Mouse (Mus musculus): ENCODE results near the gene Tmem100. TPM values are rescaled to one million over a fixed set of nuclear protein-coding genes. Genes with fewer than 3 reads are reported as not detected.

The Tmem100 gene
- polyA plus RNA-seq (2011; ENCODE audit: insufficient read depth, insufficient read length, low replicate concordance, missing spikeins) = 1.1 TPM in 1 of 2 replicates, not detected in the other

GRCm38 (mm10) chr11:90029841-90030398 lies at the start of gene Tmem100:
TSS of gene Tmem100 (plus strand) at chr11:90030348.
- H3K4me1 ChIP-seq (ENCODE audit: control insufficient read depth, insufficient read depth, low read length) = no peaks in the 10 kb centered on the region
- peak within 1 kb of the TSS; percentile 51 for H3K4me3 ChIP-seq (replicated peaks; ENCODE audit: control insufficient read depth, low read depth, low read length)
- no peak within 1 kb of the TSS for H3K27ac ChIP-seq (ENCODE audit: control insufficient read depth, insufficient read depth, low read depth, low read length, poor library complexity)
- TF ChIP-seq POLR2A (IDR thresholded peaks at IDR 0.05; ENCODE audit: borderline replicate concordance, control insufficient read depth, low read depth, low read length) = no peak
- TF ChIP-seq CTCF (IDR thresholded peaks at IDR 0.05; ENCODE audit: control insufficient read depth, insufficient read depth, low read length) = no peak
- 23% methylated on average over 13 of the region's 13 CpGs for WGBS

- no peak overlapping the region for H3K27ac ChIP-seq (ENCODE audit: control insufficient read depth, insufficient read depth, low read depth, low read length, poor library complexity)
- 56% methylated on average over 2 of the region's 2 CpGs for WGBS
- peaks cover 1% of the 10 kb centered on the region; the same call in 1 of the 2 replicates for H3K4me1 ChIP-seq (ENCODE audit: control insufficient read depth, insufficient read depth, low read length)
- no peak overlapping the region for H3K4me3 ChIP-seq (replicated peaks; ENCODE audit: control insufficient read depth, low read depth, low read length)
- TF ChIP-seq POLR2A (IDR thresholded peaks at IDR 0.05; ENCODE audit: borderline replicate concordance, control insufficient read depth, low read depth, low read length) = no peak
- TF ChIP-seq CTCF (IDR thresholded peaks at IDR 0.05; ENCODE audit: control insufficient read depth, insufficient read depth, low read length) = no peak
Measured at GRCm38 (mm10) chr11:89982918-89983317, 47.2 kb upstream of the Tmem100 start.

GRCm38 (mm10) chr11:89984436-89984835 lies 45.7 kb upstream of the Tmem100 start:
- TF ChIP-seq CTCF (IDR thresholded peaks at IDR 0.05; ENCODE audit: control insufficient read depth, insufficient read depth, low read length) = no peak
- no peak for TF ChIP-seq POLR2A (IDR thresholded peaks at IDR 0.05; ENCODE audit: borderline replicate concordance, control insufficient read depth, low read depth, low read length)
- 91% methylated on average over 5 of the region's 5 CpGs for WGBS
- H3K27ac ChIP-seq (ENCODE audit: control insufficient read depth, insufficient read depth, low read depth, low read length, poor library complexity) = no peak overlapping the region
- H3K4me1 ChIP-seq (ENCODE audit: control insufficient read depth, insufficient read depth, low read length) = peaks cover 1% of the 10 kb centered on the region; the same call in 1 of the 2 replicates
- no peak overlapping the region for H3K4me3 ChIP-seq (replicated peaks; ENCODE audit: control insufficient read depth, low read depth, low read length)

- peak overlapping the region; percentile 55; the same call in 1 of the 2 replicates for H3K27ac ChIP-seq (ENCODE audit: control insufficient read depth, insufficient read depth, low read depth, low read length, poor library complexity)
Measured at GRCm38 (mm10) chr11:89985200-89986187, 44.7 kb upstream of the Tmem100 start.

GRCm38 (mm10) chr11:89986516-89986915 lies 43.6 kb upstream of the Tmem100 start:
- no peak overlapping the region for H3K27ac ChIP-seq (ENCODE audit: control insufficient read depth, insufficient read depth, low read depth, low read length, poor library complexity)
- WGBS = 88% methylated on average over 8 of the region's 8 CpGs
- TF ChIP-seq CTCF (IDR thresholded peaks at IDR 0.05; ENCODE audit: control insufficient read depth, insufficient read depth, low read length) (no peak), POLR2A (IDR thresholded peaks at IDR 0.05; ENCODE audit: borderline replicate concordance, control insufficient read depth, low read depth, low read length) (no peak)

More at GRCm38 (mm10) chr11:89985200-89986187, 44.7 kb upstream of the Tmem100 start:
- Histone ChIP-seq H3K4me3 (replicated peaks; ENCODE audit: control insufficient read depth, low read depth, low read length) (no peak overlapping the region), H3K4me1 (ENCODE audit: control insufficient read depth, insufficient read depth, low read length) (peaks cover 1% of the 10 kb centered on the region; the same call in 1 of the 2 replicates)
- TF ChIP-seq CTCF (IDR thresholded peaks at IDR 0.05; ENCODE audit: control insufficient read depth, insufficient read depth, low read length) = no peak
- no peak for TF ChIP-seq POLR2A (IDR thresholded peaks at IDR 0.05; ENCODE audit: borderline replicate concordance, control insufficient read depth, low read depth, low read length)
- 53% methylated on average over 10 of the region's 10 CpGs for WGBS

GRCm38 (mm10) chr11:89988936-89989589 lies 41.1 kb upstream of the Tmem100 start:
- no peak overlapping the region for H3K27ac ChIP-seq (ENCODE audit: control insufficient read depth, insufficient read depth, low read depth, low read length, poor library complexity)
- H3K4me3 ChIP-seq (replicated peaks; ENCODE audit: control insufficient read depth, low read depth, low read length) = no peak overlapping the region
- WGBS = 21% methylated on average over 8 of the region's 8 CpGs
- TF ChIP-seq CTCF (IDR thresholded peaks at IDR 0.05; ENCODE audit: control insufficient read depth, insufficient read depth, low read length) (peak; percentile 90), POLR2A (IDR thresholded peaks at IDR 0.05; ENCODE audit: borderline replicate concordance, control insufficient read depth, low read depth, low read length) (no peak)
- peaks cover 1% of the 10 kb centered on the region; the same call in 1 of the 2 replicates for H3K4me1 ChIP-seq (ENCODE audit: control insufficient read depth, insufficient read depth, low read length)

More at GRCm38 (mm10) chr11:89986516-89986915, 43.6 kb upstream of the Tmem100 start:
- Histone ChIP-seq H3K4me1 (ENCODE audit: control insufficient read depth, insufficient read depth, low read length) (peaks cover 1% of the 10 kb centered on the region; the same call in 1 of the 2 replicates), H3K4me3 (replicated peaks; ENCODE audit: control insufficient read depth, low read depth, low read length) (no peak overlapping the region)

- no peak for TF ChIP-seq CTCF (IDR thresholded peaks at IDR 0.05; ENCODE audit: control insufficient read depth, insufficient read depth, low read length)
- Histone ChIP-seq H3K4me1 (ENCODE audit: control insufficient read depth, insufficient read depth, low read length) (no peaks in the 10 kb centered on the region), H3K27ac (ENCODE audit: control insufficient read depth, insufficient read depth, low read depth, low read length, poor library complexity) (no peak overlapping the region), H3K4me3 (replicated peaks; ENCODE audit: control insufficient read depth, low read depth, low read length) (no peak overlapping the region)
Measured at GRCm38 (mm10) chr11:89991661-89992060, 38.5 kb upstream of the Tmem100 start.

GRCm38 (mm10) chr11:89994706-89995105 lies 35.4 kb upstream of the Tmem100 start:
- WGBS = 79% methylated on average over 2 of the region's 2 CpGs
- TF ChIP-seq CTCF (IDR thresholded peaks at IDR 0.05; ENCODE audit: control insufficient read depth, insufficient read depth, low read length) (no peak), POLR2A (IDR thresholded peaks at IDR 0.05; ENCODE audit: borderline replicate concordance, control insufficient read depth, low read depth, low read length) (no peak)
- Histone ChIP-seq H3K4me1 (ENCODE audit: control insufficient read depth, insufficient read depth, low read length) (no peaks in the 10 kb centered on the region), H3K27ac (ENCODE audit: control insufficient read depth, insufficient read depth, low read depth, low read length, poor library complexity) (no peak overlapping the region), H3K4me3 (replicated peaks; ENCODE audit: control insufficient read depth, low read depth, low read length) (no peak overlapping the region)

Measured in bone marrow, adult 2 months (tissue).